Mouse (Mus musculus): ENCODE measurements around the gene Hhatl.

The Hhatl gene

DNA sequence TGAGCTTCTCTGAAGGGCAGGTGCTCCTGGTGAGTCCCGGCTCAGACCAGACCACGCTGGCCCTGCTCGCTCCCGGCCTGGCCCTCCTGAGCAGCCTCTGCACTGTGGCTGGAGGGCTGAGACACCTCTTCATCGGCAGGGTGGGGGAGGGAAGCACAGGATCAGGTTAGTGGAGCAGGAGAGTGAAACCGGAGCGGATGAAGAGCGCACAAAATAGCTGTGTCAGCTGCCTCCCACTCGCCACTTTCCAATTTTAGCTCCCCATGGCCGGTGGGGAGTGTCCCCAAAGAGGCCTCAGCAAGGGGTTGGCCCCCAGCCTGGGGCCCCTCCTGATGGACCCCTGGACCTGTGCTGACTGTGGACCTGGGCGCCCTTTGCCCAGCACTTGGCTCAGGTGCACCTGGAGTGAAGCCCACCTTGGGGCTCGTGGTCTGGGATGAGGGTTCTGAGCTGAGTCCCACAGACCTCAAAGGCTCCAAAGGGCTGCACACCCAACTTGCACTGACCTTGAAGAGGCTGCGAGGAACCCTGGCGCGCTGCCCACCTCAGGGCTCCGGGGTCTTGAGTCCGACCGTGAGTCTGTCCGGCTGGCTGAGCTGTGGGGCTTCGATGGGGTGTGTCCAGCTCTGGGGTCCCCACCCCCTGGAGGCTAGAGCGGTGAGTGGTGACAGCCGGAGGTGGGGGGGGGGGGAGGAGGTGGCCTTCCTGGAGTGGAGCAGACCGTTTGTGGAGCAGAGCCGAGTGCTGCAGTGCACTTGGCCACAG, at the start of gene Hhatl:
TSS of gene Hhatl (minus strand) at position 751 of the 765 bp plus-strand sequence.
- no peak for DNase-seq (ENCODE audit: low read depth, low spot score)

DNA sequence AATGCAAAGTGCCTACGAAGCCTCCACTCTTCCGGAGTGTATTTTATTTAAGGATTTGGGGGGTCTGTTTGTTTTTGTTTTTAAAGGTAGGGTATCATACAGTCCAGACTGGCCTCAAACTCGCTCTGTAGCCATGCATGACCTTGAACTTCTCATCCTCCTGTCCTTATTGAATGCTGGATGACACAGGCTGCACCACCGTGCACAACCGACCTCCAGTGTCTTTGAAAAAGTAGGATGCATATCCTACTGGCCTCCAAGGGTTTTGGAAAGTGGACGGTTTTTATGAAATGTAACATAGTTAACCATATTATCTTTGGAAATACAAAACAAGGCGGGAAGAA, 47.3 kb upstream of the Hhatl start:
- no peak for DNase-seq (ENCODE audit: low read depth, low spot score)

DNA sequence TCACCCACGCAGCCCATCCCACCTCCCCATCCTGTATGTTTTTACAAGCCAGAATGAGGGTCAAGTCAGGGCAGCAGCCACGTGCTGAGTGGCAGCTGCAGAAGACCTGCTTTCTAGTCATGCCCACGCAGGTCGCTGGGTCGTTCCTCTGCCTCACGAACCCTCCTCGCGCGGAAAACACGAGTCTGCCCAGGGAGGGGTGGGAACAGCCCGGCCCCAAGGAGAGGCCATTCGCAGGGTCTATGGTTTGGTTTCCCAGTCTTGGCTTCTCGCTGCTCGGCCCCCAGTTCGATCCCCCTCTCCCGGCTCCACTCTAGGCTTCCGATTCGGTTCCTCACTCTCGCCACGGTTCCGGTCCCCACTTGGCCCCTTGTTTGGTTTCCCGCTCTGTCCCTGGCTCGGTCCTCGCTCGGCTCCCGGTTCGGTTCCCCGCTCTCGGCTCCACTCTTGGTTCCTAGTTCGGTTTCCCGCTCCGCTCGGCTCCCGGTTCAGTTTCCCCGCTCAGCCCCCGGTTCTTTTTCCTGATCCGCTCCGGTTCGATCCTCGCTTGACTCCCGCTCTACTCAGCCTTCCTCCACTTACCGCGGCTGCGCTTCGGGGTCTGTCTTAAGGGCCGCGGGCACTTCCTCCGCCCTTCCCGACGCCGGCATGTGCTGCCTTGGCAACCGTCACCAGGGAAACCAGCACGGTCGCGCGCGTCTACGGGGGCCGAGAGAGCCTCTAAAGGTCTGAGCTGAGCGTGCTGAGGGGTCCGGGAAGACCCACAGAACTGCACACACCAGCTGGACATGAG, 46.7 kb upstream of the Hhatl start, which contains the start of gene Ccdc13:
TSS of gene Ccdc13 (minus strand) at position 633 of the 793 bp plus-strand sequence.
- DNase-seq (ENCODE audit: low read depth, low spot score) = no peak

DNA sequence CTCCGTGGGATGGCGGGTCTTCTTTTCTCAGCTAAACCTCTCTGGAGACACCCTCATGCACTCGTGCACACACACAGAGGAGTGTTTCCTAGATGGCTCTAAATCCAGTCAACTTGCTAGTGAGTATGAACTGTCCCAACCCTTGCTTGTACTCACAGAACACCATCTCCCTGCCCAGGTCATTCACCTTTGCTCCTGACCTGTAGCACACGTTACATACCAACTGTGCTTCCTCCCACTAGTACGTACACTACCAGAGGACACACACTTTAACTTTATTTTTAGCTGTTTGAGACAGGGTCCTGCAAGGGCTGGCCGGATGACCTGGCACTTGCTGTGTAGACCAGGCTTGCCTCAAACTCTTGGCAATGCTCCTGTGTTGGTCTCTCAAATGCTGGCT, 45.7 kb upstream of the Hhatl start:
- DNase-seq (ENCODE audit: low read depth, low spot score) = no peak

DNA sequence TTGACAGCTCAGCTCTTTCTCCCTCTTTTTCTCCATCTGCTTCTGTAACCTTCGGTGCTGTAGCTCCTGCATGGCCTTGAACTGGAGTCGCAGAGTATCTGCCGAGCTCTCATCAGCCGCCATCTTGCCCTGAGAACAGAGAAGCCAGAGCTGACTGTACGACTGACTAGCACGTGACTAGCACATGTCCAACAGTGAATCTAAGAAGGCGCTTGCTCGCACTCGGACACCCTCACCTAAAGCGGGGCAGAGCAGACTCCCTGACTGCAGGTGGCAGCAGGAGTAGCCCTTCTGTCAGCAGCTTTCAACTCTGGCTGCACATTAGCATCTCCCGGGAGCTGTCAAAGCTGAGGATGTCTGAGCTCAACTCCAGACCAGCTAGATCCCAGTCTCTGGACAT, 41.5 kb upstream of the Hhatl start:
- no peak for DNase-seq (ENCODE audit: low read depth, low spot score)

DNA sequence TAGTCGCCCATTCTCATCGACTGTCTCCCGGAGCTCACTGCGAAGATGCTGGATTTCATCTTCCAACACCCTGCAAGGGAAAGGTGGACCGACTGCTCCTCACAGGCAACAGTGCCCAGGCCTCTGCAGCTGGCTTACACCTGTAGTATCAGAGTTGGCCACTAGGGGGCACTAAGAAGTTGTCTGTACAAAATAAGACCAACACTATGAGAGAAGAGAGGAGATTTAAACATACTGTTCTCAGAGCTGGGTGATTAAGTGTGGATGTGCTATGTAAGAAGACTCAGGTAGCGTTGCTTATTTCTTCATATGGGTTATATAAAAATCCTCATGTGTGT, 38.6 kb upstream of the Hhatl start:
- DNase-seq (ENCODE audit: low read depth, low spot score) = no peak

DNA sequence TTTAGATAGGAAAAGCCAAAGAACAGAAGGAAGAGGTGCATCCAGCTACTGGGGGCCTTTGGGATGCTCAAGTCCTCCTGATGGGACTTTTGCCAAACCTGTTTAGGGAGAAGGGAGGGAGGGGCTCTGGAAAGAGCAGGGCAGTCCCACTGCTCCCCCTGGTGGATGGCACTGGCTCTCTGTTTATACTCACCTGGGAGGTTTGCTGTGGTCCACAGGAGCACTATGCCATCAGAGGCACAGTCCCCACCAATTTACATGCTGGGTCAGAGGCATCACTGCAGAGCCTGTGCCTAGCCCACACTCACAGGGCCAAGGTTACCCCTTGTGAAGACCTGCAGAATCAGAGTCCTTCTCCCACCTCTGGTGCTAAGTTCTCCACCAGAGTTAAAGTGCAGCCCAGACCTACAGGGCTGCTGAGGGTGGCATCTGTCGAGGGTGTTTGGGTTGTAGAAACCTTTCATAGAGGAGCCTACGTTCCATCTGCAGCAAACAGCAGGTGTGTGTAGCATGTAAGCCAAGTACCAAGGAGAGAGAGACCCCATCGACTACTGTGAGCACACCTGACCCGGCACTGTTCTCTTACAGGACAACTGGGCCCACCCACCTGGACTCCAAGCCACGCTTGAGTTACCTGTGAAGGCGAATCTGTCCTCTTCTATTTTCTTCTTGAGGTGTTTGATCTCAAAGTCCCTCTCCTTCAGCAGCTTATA, 38.1 kb upstream of the Hhatl start:
- no peak for DNase-seq (ENCODE audit: low read depth, low spot score)

DNA sequence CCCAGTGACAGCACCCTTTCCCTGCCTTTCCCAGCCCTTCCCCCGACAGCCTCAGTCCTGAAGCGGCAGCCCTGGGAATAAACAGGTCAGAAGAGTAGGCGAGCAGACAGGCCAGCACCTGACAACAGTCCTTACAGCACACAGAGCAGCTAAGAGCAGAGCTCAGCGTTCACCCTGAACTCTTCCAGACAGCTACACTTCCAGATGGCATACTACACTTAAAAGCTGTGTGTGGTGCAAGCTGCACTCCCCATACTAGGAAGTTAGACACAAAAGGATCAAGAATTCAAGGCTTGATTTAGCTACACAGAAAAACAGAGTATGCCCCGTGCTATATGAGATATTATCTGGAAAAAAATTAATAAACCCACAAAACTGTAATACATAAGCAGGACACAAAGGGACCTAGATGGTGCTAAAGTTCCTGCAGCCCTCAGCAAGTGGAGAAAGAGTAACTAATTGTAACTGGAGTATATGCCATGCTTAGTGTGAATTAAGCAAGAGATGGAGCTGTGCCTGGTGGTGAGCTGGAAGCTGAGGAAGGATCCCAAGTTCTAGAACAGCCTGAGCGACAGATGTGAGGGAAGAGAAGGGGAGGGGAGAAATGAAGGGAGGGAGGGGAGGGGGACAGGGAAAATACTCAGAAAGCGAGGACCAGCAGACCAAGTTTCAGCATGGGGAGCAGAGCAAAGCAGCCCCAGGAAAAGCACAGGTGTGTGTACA, 37.1 kb upstream of the Hhatl start:
- no peak for DNase-seq (ENCODE audit: low read depth, low spot score)

DNA sequence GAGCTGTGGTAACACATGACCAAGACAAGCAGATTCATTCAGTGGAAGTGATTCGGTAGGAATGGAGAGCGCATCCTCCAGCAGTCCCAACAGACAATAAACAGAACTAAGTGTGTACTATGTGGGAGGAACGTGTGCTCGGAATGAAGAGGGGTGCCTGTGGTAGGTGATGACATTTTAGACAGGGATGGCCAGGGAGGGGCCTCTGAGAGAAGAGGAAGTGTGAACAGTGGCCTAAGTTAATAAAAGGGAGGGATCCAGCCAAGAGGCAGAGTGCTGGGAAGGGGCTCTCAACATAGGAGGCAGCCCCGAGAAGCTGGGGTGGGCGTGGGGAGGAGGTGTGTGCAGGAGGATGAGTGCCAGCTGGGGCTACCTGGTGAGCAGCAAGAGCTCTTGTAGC, 36.0 kb upstream of the Hhatl start:
- no peak for DNase-seq (ENCODE audit: low read depth, low spot score)

DNA sequence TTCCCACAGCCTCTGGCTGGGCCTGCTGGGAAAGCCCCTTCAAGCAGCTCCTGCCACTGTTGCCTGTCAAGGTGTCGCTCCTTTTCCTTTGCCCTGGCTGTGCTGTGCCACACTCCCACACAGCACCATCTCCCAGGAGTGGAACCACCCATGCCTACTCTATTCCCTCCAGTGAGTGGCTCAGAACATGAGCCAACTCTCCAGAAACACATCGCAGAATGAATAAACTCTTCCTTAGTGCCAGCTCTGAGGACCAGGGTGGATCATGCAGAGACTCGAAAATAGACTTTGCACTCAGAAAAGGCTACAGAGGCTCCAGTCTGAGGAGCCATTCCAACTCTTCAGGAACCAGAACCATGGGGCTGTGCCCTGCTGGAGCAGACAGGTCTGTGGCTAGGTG, 34.0 kb upstream of the Hhatl start:
- DNase-seq (ENCODE audit: low read depth, low spot score) = no peak

DNA sequence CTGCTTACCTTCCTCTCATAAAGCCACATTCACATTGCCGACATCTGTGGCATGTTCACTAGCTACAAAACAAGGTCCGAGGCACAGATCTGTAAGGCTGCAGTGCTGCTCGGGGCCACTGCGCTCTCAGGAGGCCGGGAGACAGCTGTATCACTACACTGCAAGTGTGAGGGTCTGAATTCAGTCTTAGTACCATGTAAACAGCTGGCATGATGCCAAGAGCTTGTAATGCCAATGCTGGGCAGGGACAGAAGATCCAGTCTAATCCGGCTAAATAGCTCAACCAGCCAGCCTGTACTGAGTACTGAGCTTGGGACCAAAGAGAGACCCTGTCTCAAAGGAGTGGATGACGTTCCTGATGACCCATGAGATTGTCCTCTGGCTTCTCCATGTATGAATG, 31.7 kb upstream of the Hhatl start:
- no peak for DNase-seq (ENCODE audit: low read depth, low spot score)

DNA sequence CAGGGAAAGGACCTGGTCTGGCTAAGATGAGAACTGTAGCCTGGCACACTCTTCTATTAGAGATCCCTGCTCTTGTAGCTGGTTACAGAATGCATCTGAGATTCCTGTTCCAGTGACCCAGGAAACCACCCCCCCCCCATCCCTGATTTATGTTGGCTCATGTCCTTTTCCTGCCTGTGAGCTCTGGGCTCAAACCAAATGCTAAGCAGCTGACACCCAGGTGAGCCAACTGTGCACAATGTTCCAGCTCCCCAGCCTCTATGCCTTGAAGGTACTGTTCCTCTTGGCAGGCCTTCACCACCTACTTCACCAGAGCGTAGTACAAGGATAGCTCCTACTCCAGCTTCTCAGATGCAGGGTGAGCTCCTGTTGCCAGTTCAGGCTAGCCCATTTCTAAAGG, 30.7 kb upstream of the Hhatl start:
- DNase-seq (ENCODE audit: low read depth, low spot score) = no peak

DNA sequence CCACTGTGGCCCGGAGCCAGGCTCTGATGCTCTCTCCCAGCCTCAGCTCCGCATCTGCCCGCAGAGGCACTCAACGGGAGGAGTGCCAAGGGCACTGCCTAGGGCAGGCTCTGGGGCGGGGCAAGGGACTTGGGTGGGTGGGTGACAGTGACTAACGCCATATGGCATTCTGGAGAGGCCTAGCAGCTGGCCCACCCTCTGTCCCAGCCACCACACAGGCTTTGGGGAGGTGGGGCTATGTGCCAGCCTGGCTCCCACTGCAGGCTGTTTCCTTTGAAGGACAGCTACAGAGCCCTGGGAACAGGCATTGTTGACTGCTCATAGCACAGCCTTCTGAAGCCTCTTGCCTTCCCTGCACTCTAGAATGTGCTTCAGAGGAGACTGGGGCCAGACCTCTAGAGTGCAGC, 30.3 kb upstream of the Hhatl start:
- no peak for DNase-seq (ENCODE audit: low read depth, low spot score)

DNA sequence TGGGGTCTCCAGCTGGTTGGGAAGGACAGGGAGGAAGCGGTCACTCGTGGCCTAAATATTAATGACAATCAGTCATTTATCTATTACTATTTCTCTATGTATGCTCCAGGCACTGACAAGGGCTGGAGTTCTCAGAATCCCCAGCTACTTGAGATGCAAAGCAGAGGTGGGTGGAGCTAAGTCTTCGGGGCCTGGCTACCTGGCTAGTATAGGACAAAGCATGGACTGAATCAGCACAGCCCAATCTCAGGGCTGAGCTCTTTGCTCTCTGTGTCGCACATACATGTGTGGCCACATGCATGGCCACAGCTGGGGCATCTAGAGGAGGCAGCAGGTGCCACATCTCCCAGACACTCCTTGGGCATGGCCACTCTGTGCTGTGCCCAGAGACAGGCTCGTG, 28.5 kb upstream of the Hhatl start:
- DNase-seq (ENCODE audit: low read depth, low spot score) = no peak

DNA sequence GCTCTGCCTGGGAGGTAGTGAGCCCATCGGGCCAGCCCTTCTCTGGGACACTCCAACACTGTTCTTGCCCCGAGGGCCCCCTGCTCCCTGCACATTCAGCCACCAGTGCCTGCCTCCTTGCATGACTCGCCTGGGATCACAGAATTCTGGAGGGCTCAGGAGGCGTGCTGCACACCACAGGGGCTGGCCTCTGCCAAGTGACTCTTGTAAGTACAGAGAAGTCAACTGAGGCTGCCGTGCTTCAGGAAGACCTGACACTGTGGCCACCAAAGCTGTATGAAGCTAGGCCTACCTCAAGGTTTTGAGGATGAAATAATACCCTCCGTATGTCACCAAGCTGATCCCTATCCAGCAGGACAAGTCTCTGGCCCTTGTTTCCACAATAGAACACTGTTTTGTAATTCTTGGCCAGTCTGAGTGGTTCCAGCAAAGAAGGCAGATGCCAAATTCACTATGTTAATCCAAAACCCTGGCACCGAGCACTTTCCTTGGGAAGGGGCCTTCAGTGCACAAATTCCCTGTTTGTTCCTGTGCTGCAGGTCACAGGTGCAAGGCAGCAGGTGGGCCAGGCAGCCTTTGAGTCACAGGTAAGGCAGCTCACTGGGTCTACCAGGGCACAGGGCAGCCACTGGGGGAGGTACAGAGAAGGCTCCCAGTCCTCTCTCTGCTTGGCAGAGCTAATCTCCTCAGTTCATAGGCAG, 27.6 kb upstream of the Hhatl start:
- no peak for DNase-seq (ENCODE audit: low read depth, low spot score)

DNA sequence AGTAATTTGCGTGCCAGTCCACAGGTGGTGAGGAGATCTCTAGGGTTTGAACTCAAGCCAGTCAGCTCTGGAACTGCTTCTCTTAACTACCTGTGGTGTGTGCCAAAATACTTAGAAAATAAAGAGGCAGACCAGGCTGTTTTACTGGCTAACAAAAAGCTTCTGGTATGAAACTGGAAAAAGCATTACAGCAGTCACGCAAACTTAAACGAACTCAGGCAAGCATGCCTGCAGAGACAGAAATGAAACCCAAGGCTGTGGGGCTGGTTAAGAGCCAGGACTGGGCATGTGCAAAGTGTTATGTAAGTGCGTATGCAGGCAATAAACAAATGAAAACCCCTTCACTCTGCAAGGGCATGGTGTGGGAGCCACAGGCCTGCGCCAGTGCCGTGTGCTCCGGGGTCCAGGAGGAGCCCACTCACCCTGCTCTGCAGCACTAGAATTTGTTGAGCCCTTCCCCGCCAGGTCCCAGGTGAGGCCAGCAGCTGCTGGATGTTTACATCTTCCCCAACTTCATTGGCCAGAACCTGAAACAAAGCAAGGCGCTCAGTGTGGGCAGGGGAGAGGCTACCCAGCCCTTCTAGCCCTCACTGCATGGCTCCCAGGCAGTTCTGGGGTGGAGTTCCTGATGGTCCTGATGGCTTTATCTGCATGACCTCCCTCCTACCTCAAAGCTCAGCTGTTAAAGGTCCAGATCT, 26.9 kb upstream of the Hhatl start:
- no peak for DNase-seq (ENCODE audit: low read depth, low spot score)

DNA sequence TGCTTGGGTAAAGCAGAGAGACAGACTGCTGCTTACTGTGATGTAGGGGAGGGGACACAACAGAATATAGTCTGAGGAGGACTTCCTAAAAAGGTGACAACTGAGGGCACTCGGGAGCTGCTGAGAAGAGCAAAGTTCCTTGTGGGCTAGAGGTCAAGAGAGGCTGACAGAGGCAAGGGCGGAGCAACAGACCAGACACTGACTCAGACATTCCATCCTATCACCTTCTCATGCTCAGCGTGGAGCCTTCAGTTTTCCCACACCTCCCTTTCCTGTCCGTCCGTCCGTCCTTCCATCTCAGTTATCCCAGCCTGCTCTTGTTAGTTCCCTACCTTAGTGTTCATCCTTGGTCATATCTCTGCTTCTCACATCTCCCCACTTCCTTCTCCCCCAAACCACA, 22.9 kb upstream of the Hhatl start:
- DNase-seq (ENCODE audit: low read depth, low spot score) = no peak

DNA sequence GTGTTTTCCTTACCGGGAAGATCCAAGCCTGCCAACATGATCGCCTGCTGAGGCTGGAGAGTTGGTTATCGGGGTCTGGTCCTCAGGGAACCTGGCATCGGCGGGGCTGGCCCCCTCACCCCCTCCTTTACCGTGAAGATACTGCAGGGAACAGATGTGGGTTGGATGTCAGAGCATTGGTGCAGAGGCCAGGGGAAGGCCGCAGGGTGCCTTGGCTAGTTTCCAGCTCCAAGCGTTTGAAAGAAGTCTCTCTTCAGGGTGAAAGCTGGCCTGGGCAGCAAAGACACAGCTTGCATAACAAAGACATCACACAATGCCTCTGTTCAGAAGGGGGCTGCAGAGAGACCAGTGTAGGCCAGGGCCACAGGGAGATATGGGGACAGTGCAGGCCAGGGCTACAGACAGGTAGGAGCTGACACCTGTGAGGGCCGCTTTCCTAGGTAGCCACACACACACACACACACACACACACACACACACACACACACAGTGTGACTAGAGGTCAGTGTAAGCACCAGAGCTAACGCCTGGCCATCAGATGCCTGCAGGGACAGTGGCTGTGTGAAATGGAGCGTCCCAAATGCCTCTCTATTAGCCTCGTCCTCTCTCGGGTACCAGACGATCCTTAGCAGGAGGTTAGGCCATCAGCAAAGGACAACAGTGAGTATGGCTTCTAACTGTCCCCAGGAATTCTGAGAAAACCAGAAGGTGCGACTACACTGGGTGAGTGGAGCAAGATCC, 17.9 kb upstream of the Hhatl start:
- DNase-seq (ENCODE audit: low read depth, low spot score) = peak; percentile 78

DNA sequence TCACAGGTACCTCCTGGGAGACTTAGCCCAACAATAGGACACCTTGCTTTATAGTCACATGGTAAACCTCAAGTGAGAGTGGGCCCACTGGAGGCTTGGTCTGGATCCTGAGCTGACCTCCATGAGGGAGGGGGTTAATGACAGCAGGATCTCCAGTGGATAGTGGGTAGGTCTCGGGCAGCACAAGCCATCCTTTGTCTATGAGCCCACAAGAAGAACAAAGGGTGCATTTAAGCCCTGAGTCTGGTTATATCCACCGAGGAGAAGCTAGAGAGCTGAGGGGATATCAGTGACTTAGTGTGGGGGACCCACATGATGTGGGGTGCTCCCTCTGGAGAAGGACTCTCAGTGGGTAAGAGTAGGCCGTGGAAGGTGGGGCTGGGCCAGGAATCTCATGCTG, 16.2 kb upstream of the Hhatl start:
- DNase-seq (ENCODE audit: low read depth, low spot score) = no peak

DNA sequence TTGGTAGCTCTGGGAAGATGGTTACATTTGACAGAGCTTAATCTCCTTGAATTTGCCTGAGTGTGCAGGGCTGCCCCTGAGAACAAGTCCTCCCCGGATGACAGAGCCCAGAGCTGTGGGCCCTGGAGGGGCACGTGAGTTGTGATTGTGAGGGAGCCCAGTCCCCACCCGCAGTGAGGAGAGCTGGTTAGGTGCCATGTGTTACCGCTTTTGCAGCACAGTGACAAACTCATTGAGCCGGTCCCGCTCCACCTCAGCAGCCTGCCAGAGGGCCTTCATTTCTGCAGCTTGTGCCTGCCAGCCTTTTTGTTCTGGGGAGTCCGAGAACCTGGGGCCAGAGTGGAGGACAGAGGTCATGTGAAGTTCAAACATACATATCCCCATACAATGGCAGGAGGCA, 15.6 kb upstream of the Hhatl start:
- DNase-seq (ENCODE audit: low read depth, low spot score) = no peak
